Mouse (Mus musculus) stomach, postnatal 0 days (tissue): ENCODE data around the gene Card19.

Experiments
- CTCF ChIP-seq: IDR thresholded peaks from 2 replicates; pipeline ENCODE4 v1.5.1; 2016; ENCODE audit warnings: antibody characterized with exemption, low read depth, mild to moderate bottlenecking, moderate library complexity
- EP300 ChIP-seq: optimal IDR thresholded peaks from 2 replicates; pipeline ENCODE3; 2016; ENCODE audit warnings: antibody characterized with exemption

- TF ChIP-seq CTCF (no peak), EP300 (no peak)
Observed at GRCm38 (mm10) chr13:49183646-49184045, 32.2 kb downstream of the Card19 start.
